Mouse (Mus musculus): ENCODE data around the gene Ep300. TPM values are rescaled to one million over a fixed set of nuclear protein-coding genes. Genes with fewer than 3 reads are reported as not detected.
A peak's percentile ranks its signal among the peaks of the same experiment; 100 is the strongest.

The Ep300 gene
- polyA plus RNA-seq (2014; fragmentation: Nextera tagmentation; extraction: Ambion mirVana), result 15.0 and 15.2 TPM in 2 replicates

- under 1% methylated on average over 48 of the region's 68 CpGs for WGBS
- Histone ChIP-seq H3K4me2 (ENCODE audit: low read length) (peak within 1 kb of the TSS; percentile 79), H3K9me3 (ENCODE audit: control insufficient read depth, low read length) (no peaks in the 10 kb centered on the region)
These were observed at the start of gene Ep300 for GRCm38 (mm10) chr15:81584913-81585745. Ep300 (plus strand) TSS chr15:81585351.

GRCm38 (mm10) chr15:81535881-81536351 lies 49.2 kb upstream of the Ep300 start:
- H3K36me3 ChIP-seq (ENCODE audit: control insufficient read depth, insufficient read depth, low read length), result no peaks in the 10 kb centered on the region
- ATAC-seq (ENCODE audit: insufficient number of reproducible peaks, insufficient read depth, low FRiP score, low read depth), result no peak
- H3K4me1 ChIP-seq (ENCODE audit: control insufficient read depth in 2 of 2, insufficient read depth in 2 of 2, low read length in 2 of 2), result no peaks in the 10 kb centered on the region
- no peak overlapping the region for H3K4me3 ChIP-seq (ENCODE audit: control insufficient read depth in 1 of 2, insufficient read depth in 1 of 2, low read depth in 1 of 2, low read length in 2 of 2)
- WGBS, result 32% methylated on average over 9 of the region's 9 CpGs
- no peaks in the 10 kb centered on the region for H3K27me3 ChIP-seq (ENCODE audit: control insufficient read depth, insufficient read depth, low read length)
- H3K4me2 ChIP-seq (ENCODE audit: low read length), result no peak overlapping the region
- no peak overlapping the region for H3K27ac ChIP-seq (replicated peaks in 1 of 2; ENCODE audit: control insufficient read depth in 1 of 2, insufficient read depth in 1 of 2, low read depth in 2 of 2, low read length in 2 of 2)
- no peak overlapping the region for H3K9ac ChIP-seq (ENCODE audit: low read length)
- no peaks in the 10 kb centered on the region for H3K9me3 ChIP-seq (ENCODE audit: control insufficient read depth, low read length)

More at GRCm38 (mm10) chr15:81584913-81585745, at the start of gene Ep300:
- Histone ChIP-seq H3K27ac (replicated peaks in 1 of 2; ENCODE audit: control insufficient read depth in 1 of 2, insufficient read depth in 1 of 2, low read depth in 2 of 2, low read length in 2 of 2) (peak within 1 kb of the TSS; percentile 100), H3K27me3 (ENCODE audit: control insufficient read depth, insufficient read depth, low read length) (no peaks in the 10 kb centered on the region), H3K4me3 (ENCODE audit: control insufficient read depth in 1 of 2, insufficient read depth in 1 of 2, low read depth in 1 of 2, low read length in 2 of 2) (peak within 1 kb of the TSS; percentile 95), H3K9ac (ENCODE audit: low read length) (peak within 1 kb of the TSS; percentile 100), H3K36me3 (ENCODE audit: control insufficient read depth, insufficient read depth, low read length) (peaks cover 16% of the 10 kb centered on the region), H3K4me1 (ENCODE audit: control insufficient read depth in 2 of 2, insufficient read depth in 2 of 2, low read length in 2 of 2) (peaks cover 0 to 19% of the 10 kb centered on the region in 2 experiments; a peak in 2 of 4 replicates)
- ATAC-seq (ENCODE audit: insufficient number of reproducible peaks, insufficient read depth, low FRiP score, low read depth), result peak; percentile 89

DNA sequence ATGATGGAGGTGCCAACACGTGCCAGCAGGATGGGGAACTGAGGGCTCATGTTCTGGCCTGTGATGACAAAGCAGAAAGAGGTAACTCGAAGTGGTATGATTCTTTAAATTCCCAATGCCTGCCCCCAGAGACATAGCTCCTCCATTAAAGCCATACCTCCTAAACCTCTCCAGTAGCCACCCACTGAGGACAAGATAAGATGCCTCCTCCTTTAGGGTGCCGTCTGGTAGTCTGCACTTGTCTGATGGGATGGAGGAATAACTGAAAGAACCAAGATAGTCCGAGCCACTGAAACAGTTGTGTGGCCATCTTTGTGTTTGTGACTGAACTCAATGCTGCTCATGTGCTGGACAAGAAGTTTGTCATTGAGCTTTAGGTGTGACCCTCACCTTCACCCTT lies 47.0 kb upstream of the Ep300 start:
- no peaks in the 10 kb centered on the region for H3K9me3 ChIP-seq (ENCODE audit: control insufficient read depth, low read length)
- 61% methylated on average over 4 of the region's 4 CpGs for WGBS
- no peaks in the 10 kb centered on the region for H3K36me3 ChIP-seq (ENCODE audit: control insufficient read depth, insufficient read depth, low read length)
- no peak for ATAC-seq (ENCODE audit: insufficient number of reproducible peaks, insufficient read depth, low FRiP score, low read depth)
- no peaks in the 10 kb centered on the region for H3K27me3 ChIP-seq (ENCODE audit: control insufficient read depth, insufficient read depth, low read length)
- no peak overlapping the region for H3K4me2 ChIP-seq (ENCODE audit: low read length)
- no peak overlapping the region for H3K9ac ChIP-seq (ENCODE audit: low read length)
- H3K4me3 ChIP-seq (ENCODE audit: control insufficient read depth in 1 of 2, insufficient read depth in 1 of 2, low read depth in 1 of 2, low read length in 2 of 2), result no peak overlapping the region
- H3K27ac ChIP-seq (replicated peaks in 1 of 2; ENCODE audit: control insufficient read depth in 1 of 2, insufficient read depth in 1 of 2, low read depth in 2 of 2, low read length in 2 of 2), result no peak overlapping the region
- no peaks in the 10 kb centered on the region for H3K4me1 ChIP-seq (ENCODE audit: control insufficient read depth in 2 of 2, insufficient read depth in 2 of 2, low read length in 2 of 2)

- Histone ChIP-seq H3K36me3 (ENCODE audit: control insufficient read depth, insufficient read depth, low read length) (no peaks in the 10 kb centered on the region), H3K4me1 (ENCODE audit: control insufficient read depth in 2 of 2, insufficient read depth in 2 of 2, low read length in 2 of 2) (no peaks in the 10 kb centered on the region), H3K27ac (replicated peaks in 1 of 2; ENCODE audit: control insufficient read depth in 1 of 2, insufficient read depth in 1 of 2, low read depth in 2 of 2, low read length in 2 of 2) (no peak overlapping the region), H3K4me3 (ENCODE audit: control insufficient read depth in 1 of 2, insufficient read depth in 1 of 2, low read depth in 1 of 2, low read length in 2 of 2) (no peak overlapping the region), H3K27me3 (ENCODE audit: control insufficient read depth, insufficient read depth, low read length) (no peaks in the 10 kb centered on the region), H3K9me3 (ENCODE audit: control insufficient read depth, low read length) (no peaks in the 10 kb centered on the region), H3K4me2 (ENCODE audit: low read length) (no peak overlapping the region), H3K9ac (ENCODE audit: low read length) (no peak overlapping the region)
- WGBS, result 75% methylated on average over 2 of the region's 2 CpGs
- no peak for ATAC-seq (ENCODE audit: insufficient number of reproducible peaks, insufficient read depth, low FRiP score, low read depth)
These were observed 45.6 kb upstream of the Ep300 start for GRCm38 (mm10) chr15:81539560-81539959.

GRCm38 (mm10) chr15:81544916-81545315 lies 40.2 kb upstream of the Ep300 start:
- Histone ChIP-seq H3K27me3 (ENCODE audit: control insufficient read depth, insufficient read depth, low read length) (no peaks in the 10 kb centered on the region), H3K27ac (replicated peaks in 1 of 2; ENCODE audit: control insufficient read depth in 1 of 2, insufficient read depth in 1 of 2, low read depth in 2 of 2, low read length in 2 of 2) (no peak overlapping the region), H3K9me3 (ENCODE audit: control insufficient read depth, low read length) (no peaks in the 10 kb centered on the region), H3K4me1 (ENCODE audit: control insufficient read depth in 2 of 2, insufficient read depth in 2 of 2, low read length in 2 of 2) (no peaks in the 10 kb centered on the region), H3K9ac (ENCODE audit: low read length) (no peak overlapping the region), H3K36me3 (ENCODE audit: control insufficient read depth, insufficient read depth, low read length) (no peaks in the 10 kb centered on the region), H3K4me2 (ENCODE audit: low read length) (no peak overlapping the region), H3K4me3 (ENCODE audit: control insufficient read depth in 1 of 2, insufficient read depth in 1 of 2, low read depth in 1 of 2, low read length in 2 of 2) (no peak overlapping the region)
- 94% methylated on average over 2 of the region's 2 CpGs for WGBS
- no peak for ATAC-seq (ENCODE audit: insufficient number of reproducible peaks, insufficient read depth, low FRiP score, low read depth)

GRCm38 (mm10) chr15:81545387-81546176 lies 39.6 kb upstream of the Ep300 start:
- 73% methylated on average over 5 of the region's 5 CpGs for WGBS
- no peak overlapping the region for H3K9ac ChIP-seq (ENCODE audit: low read length)
- no peaks in the 10 kb centered on the region for H3K9me3 ChIP-seq (ENCODE audit: control insufficient read depth, low read length)
- no peaks in the 10 kb centered on the region for H3K4me1 ChIP-seq (ENCODE audit: control insufficient read depth in 2 of 2, insufficient read depth in 2 of 2, low read length in 2 of 2)
- no peak overlapping the region for H3K4me2 ChIP-seq (ENCODE audit: low read length)
- no peak overlapping the region for H3K27ac ChIP-seq (replicated peaks in 1 of 2; ENCODE audit: control insufficient read depth in 1 of 2, insufficient read depth in 1 of 2, low read depth in 2 of 2, low read length in 2 of 2)
- no peak overlapping the region for H3K4me3 ChIP-seq (ENCODE audit: control insufficient read depth in 1 of 2, insufficient read depth in 1 of 2, low read depth in 1 of 2, low read length in 2 of 2)
- no peak for ATAC-seq (ENCODE audit: insufficient number of reproducible peaks, insufficient read depth, low FRiP score, low read depth)
- no peaks in the 10 kb centered on the region for H3K27me3 ChIP-seq (ENCODE audit: control insufficient read depth, insufficient read depth, low read length)
- H3K36me3 ChIP-seq (ENCODE audit: control insufficient read depth, insufficient read depth, low read length), result no peaks in the 10 kb centered on the region

DNA sequence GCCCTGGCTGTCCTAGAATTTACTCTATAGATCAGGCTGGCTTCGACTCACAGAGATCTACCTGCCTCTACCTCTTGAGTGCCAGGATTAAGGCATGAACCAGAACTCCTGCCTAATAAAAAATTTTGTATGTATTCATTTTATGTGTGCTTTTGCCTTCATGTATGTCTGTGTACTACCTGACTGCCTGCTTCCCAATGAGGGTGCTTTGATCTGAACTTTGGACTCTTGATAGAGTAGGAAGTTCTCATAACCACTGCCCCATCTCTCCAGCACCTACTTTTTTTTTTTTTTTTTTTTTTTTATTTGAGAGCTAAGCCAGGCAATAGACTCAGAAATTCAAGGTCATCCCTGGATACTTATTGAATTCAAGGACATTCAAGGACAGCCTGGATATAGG lies 31.7 kb upstream of the Ep300 start:
- no peaks in the 10 kb centered on the region for H3K36me3 ChIP-seq (ENCODE audit: control insufficient read depth, insufficient read depth, low read length)
- H3K27me3 ChIP-seq (ENCODE audit: control insufficient read depth, insufficient read depth, low read length), result no peaks in the 10 kb centered on the region
- H3K27ac ChIP-seq (replicated peaks in 1 of 2; ENCODE audit: control insufficient read depth in 1 of 2, insufficient read depth in 1 of 2, low read depth in 2 of 2, low read length in 2 of 2), result no peak overlapping the region
- H3K9ac ChIP-seq (ENCODE audit: low read length), result no peak overlapping the region
- ATAC-seq (ENCODE audit: insufficient number of reproducible peaks, insufficient read depth, low FRiP score, low read depth), result no peak
- H3K4me1 ChIP-seq (ENCODE audit: control insufficient read depth in 2 of 2, insufficient read depth in 2 of 2, low read length in 2 of 2), result no peaks in the 10 kb centered on the region
- 82% methylated on average over 1 of the region's 1 CpGs for WGBS
- H3K9me3 ChIP-seq (ENCODE audit: control insufficient read depth, low read length), result no peaks in the 10 kb centered on the region
- H3K4me2 ChIP-seq (ENCODE audit: low read length), result no peak overlapping the region
- H3K4me3 ChIP-seq (ENCODE audit: control insufficient read depth in 1 of 2, insufficient read depth in 1 of 2, low read depth in 1 of 2, low read length in 2 of 2), result no peak overlapping the region
